Mouse (Mus musculus) embryonic facial prominence, embryonic 14.5 days (tissue): Measurements from ENCODE around the gene Gm11127. TPM values are rescaled to one million over a fixed set of nuclear protein-coding genes. Genes with fewer than 3 reads are reported as not detected.
A peak's percentile ranks its signal among the peaks of the same experiment; 100 is the strongest.
"Not testable (repeated sequence)": the region's sequence is repeated elsewhere in the genome, so short reads cannot be mapped to it uniquely, and the experiment has no call there.

ENCODE experiments used
- ATAC-seq: fragments of 200-750 bp; cut with Nextera tagmentation; 2 replicates; pipeline ENCODE4 v1.8.0; 2017; ENCODE audit warnings: low read depth, moderate number of reproducible peaks, moderate TSS enrichment
- DNase-seq: peaks from one replicate; pipeline ENCODE4 v3.0.0-alpha.2; 2015; ENCODE audit warnings: low spot score
- H3K27ac ChIP-seq: fragments of 300-500 bp; sonication (generic); replicated peaks from 2 replicates; pipeline ENCODE4 v1.5.1; 2014; ENCODE audit warnings: low read depth, mild to moderate bottlenecking, low read length, moderate library complexity
- H3K27me3 ChIP-seq: fragments of 300-500 bp; sonication (generic); replicated peaks from 2 replicates; pipeline ENCODE4 v1.6.1; 2014; ENCODE audit warnings: low read length; ENCODE audit not compliant: control insufficient read depth, insufficient read depth
- H3K36me3 ChIP-seq: fragments of 300-500 bp; sonication (generic); 2 replicates; pipeline ENCODE4 v1.6.1; 2014; ENCODE audit warnings: low read length, mixed read lengths; ENCODE audit not compliant: control insufficient read depth, insufficient read depth
- H3K4me1 ChIP-seq: fragments of 300-500 bp; sonication (generic); 2 replicates; pipeline ENCODE4 v1.6.1; 2014; ENCODE audit warnings: antibody characterized with exemption, low read length; ENCODE audit not compliant: control insufficient read depth, insufficient read depth
- H3K4me2 ChIP-seq: fragments of 300-500 bp; sonication (generic); 2 replicates; pipeline ENCODE4 v1.6.1; 2014; ENCODE audit warnings: low read depth, mild to moderate bottlenecking, low read length, moderate library complexity, mixed read lengths
- H3K4me3 ChIP-seq: fragments of 300-500 bp; sonication (generic); 2 replicates; pipeline ENCODE4 v1.5.1; 2014; ENCODE audit warnings: low read depth, mild to moderate bottlenecking, low read length
- H3K9ac ChIP-seq: fragments of 300-500 bp; sonication (generic); 2 replicates; pipeline ENCODE4 v1.6.1; 2014; ENCODE audit warnings: low read depth, mild to moderate bottlenecking, low read length, moderate library complexity, mixed read lengths
- H3K9me3 ChIP-seq: fragments of 300-500 bp; sonication (generic); 2 replicates; pipeline ENCODE4 v1.6.1; 2016; ENCODE audit warnings: low read length; ENCODE audit not compliant: control insufficient read depth
- WGBS: fragments of 180-500 bp; shearing (Covaris S2); extraction: QIAGEN DNeasy Blood & Tissue Kit; methylation state at CpG from one replicate; pipeline ENCODE4 v1.1.7; 2014; 5-methylcytosine and 5-hydroxymethylcytosine counted together
- polyA plus RNA-seq: library from polyadenylated mRNA; unstranded; fragments of >200 nt; fragmentation: Nextera tagmentation; extraction: Ambion mirVana; gene quantifications from 2 replicates; pipeline ENCODE4 v1.2.1, GENCODE M21; 2014

The Gm11127 gene
- polyA plus RNA-seq, 1 experiment from 2014 or later = not detected

DNA sequence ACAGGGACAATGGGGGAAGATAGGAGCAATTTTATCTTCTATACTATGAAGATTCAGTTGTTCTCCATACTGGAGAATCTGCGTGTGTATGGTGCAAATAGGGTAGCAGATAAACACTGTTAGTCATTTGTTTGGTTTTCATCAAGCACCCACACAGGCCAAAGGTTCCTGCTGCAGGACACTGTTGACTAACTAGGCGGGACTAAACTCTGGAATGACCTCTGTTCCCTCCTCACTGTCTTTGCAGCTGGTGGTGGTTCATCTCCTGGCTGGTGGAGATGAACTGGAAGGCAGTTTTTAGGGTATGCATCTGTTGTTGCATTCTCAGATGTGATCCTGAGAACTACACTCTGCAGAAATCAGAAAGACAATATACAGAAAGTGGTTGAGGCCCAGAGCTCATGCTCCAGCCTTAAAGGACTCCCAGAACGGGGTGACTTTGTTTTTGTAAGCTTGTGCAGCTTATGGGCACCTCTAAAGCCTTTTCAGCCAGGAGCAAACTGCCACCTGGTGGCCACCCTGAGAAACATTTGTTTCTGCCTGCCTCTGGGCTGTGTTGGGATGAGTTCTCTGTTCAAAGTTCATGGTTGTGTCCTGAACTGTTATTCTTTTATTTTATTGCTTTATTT is 23.0 kb downstream of the Gm11127 start:
- H3K9ac ChIP-seq, H3K36me3 ChIP-seq, DNase-seq, H3K4me3 ChIP-seq, ATAC-seq, H3K4me2 ChIP-seq, H3K27me3 ChIP-seq, H3K4me1 ChIP-seq, H3K27ac ChIP-seq, H3K9me3 ChIP-seq: not testable (repeated sequence)
- 36% methylated on average over 3 of the region's 3 CpGs for WGBS

DNA sequence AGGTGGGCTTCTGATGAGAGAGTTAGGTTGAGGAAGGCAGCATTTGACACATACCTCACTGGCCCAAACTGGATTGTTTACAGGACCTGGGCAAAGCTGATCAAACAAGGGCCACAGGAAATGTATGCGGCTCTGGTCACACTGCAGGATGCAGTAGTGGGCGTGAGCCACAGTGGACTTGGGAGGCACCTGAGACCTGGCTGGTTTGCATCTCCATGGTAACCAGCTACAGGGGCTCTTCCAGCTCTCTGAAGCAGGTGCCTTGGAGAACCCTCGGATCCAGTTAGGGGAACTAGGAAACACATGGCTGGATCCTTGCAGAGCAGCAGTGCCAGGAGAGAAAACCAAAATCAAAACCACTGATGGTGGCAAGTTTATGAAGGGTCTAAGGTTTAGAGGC is 23.6 kb downstream of the Gm11127 start:
- not testable (repeated sequence) for H3K9me3 ChIP-seq, H3K27me3 ChIP-seq

DNA sequence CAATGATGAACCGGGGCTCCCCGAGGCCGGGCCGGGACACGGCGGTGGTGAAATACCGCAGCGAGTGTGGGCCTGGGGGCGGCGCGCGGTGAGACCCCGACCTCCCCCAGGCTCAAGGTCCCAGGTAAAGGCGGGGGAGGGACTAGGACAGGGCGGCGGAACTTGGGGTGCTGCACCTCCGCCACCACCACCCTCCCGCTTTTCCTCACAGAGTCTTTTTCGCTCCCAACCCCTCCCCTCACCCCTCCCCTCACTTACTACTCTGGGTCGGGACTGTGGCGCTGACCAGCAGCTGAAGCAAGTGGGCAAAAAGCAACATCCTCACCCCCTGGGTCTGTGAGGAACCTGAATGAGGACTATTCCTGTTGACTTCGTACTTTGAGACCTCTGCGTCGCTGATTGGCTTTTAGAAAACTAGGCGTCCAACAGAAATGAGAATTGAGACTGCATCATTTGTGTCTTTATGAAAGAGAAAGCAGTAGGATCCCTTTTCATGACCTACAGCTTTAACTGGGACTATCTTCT is 25.8 kb downstream of the Gm11127 start, which contains the start of gene H2-T23:
TSS of gene H2-T23 (minus strand) at position 505 of the 525 bp plus-strand sequence.
- H3K4me1 ChIP-seq, H3K27me3 ChIP-seq, H3K9me3 ChIP-seq, H3K27ac ChIP-seq, H3K36me3 ChIP-seq: not testable (repeated sequence)
- ATAC-seq (peak; percentile 60; the same call in 1 of the 2 replicates), DNase-seq (peak; percentile 74)
- Histone ChIP-seq H3K4me3 (peak within 1 kb of the TSS; percentile 49), H3K9ac (peak within 1 kb of the TSS; percentile 65), H3K4me2 (peak within 1 kb of the TSS; percentile 77)
- 3% methylated on average over 22 of the region's 25 CpGs for WGBS

More for the DNA sequence above, 23.6 kb downstream of the Gm11127 start:
- H3K4me2 ChIP-seq, H3K27ac ChIP-seq, H3K36me3 ChIP-seq, ATAC-seq, DNase-seq, H3K4me3 ChIP-seq, H3K9ac ChIP-seq, H3K4me1 ChIP-seq: not testable (repeated sequence)
- WGBS = 59% methylated on average over 3 of the region's 3 CpGs

DNA sequence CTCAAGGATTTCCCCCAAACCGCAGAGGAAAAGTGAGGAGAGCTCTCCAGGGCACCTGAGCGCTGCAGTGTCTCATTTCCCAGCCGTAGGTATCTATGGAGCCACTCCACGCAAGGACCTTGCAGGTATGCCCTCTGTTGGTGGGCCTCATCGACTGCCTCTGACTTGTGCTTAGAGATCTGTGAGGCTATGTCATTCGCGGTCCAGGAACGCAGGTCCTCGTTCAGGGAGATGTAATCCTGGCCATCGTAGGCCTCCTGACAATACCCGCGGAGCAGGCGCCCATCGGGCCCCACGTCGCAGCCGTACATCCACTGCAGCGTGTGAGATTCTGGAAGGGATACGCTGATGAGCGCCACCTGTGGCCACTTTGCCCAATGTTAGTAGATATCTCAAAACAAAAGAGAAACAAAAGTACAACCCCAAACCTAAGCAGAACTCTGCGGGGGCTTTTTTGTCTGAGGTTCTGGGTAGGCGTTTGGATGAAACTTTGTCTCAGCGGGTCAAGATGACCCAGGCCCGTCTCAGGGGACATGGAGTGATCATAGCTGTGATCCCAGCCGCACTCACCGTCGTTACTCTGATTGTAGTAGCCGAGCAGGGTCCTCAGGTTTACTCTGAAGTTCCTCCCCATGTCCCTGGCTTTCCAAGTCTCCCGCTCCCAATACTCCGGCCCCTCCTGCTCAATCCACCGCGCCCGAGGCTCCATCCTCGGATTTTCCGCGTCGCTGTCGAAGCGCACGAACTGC is 26.4 kb downstream of the Gm11127 start:
- WGBS = 1% methylated on average over 34 of the region's 40 CpGs
- not testable (repeated sequence) for DNase-seq, H3K9me3 ChIP-seq, H3K4me1 ChIP-seq, H3K36me3 ChIP-seq, H3K27ac ChIP-seq, H3K27me3 ChIP-seq
- Histone ChIP-seq H3K4me3 (peak overlapping the region; percentile 49), H3K4me2 (peak overlapping the region; percentile 77), H3K9ac (peak overlapping the region; percentile 65)
- peak; percentile 78 for ATAC-seq

DNA sequence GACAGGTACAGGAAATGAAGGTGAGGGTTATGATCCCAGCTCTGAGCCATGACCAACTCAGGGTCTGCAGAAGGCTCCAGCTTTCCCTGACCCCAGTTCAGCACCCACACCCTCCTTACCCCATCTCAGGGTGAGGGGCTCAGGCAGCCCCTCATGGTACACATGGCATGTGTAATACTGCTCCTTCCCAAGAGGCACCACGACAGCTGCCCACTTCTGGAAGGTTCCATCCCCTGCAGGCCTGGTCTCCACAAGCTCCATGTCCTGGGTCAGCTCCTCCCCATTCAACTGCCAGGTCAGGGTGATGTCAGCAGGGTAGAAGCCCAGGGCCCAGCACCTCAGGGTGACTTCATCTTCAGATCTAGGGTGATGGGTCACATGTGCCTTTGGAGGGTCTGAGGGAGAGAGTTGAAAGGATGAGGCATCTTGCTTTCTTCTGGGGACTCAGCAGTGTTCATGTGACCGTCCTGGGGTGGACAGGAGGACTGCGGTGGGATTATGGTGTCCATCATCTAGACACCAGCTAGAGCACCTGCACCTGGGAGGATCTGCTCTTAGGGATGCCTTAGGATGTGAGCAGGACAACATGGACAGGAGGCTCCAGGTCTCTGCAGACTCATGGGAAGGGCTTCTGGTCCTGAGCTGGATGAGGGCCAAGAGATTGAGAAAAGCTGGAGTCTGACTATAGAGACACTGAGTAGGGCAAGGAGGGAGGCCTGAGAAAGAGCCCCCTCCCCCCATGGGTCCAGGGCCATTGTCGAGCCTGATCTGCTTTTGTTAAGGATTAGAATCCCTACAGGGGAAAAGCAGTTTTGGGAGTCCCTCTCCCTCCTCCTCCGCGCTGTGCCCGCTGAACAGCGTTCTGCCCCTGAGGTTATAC is 27.2 kb downstream of the Gm11127 start:
- ATAC-seq, H3K27ac ChIP-seq, H3K4me1 ChIP-seq, DNase-seq, H3K9me3 ChIP-seq, H3K27me3 ChIP-seq, H3K36me3 ChIP-seq: not testable (repeated sequence)
- Histone ChIP-seq H3K4me2 (peak overlapping the region; percentile 77), H3K4me3 (peak overlapping the region; percentile 49), H3K9ac (peak overlapping the region; percentile 34; the same call in 1 of the 2 replicates)
- WGBS = 36% methylated on average over 6 of the region's 8 CpGs

DNA sequence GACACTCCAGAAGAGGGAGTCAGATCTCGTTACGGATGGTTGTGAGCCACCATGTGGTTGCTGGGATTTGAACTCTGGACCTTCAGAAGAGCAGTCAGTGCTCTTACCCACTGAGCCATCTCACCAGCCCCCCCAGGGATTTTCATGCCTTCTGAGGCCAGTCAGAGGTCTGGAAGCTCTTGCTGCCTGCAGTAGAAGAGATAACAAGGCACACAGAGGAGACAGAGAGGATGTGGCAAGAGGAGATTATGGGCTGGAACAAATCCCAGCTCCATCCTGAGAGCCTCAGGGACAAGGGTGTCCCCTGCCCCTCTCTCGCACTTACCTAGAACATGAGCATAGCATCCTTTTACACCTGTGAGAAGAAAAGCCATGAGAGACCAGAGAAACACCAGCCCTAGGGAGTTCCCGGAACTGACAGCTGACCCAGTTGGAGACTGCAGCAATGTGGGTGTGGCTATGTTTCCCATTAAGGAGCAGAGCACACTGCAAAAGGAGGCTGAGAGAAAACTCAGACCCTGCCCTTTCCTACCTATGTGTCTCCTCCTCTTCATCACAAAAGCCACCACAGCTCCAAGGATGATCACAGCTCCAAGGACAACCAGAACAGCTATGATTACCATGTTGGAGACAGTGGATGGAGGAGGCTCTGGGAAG is 28.0 kb downstream of the Gm11127 start:
- H3K4me1 ChIP-seq, H3K9ac ChIP-seq, H3K9me3 ChIP-seq, H3K27ac ChIP-seq, ATAC-seq, H3K4me2 ChIP-seq, H3K27me3 ChIP-seq, H3K4me3 ChIP-seq, DNase-seq, H3K36me3 ChIP-seq: not testable (repeated sequence)
- WGBS = 70% methylated on average over 2 of the region's 4 CpGs

DNA sequence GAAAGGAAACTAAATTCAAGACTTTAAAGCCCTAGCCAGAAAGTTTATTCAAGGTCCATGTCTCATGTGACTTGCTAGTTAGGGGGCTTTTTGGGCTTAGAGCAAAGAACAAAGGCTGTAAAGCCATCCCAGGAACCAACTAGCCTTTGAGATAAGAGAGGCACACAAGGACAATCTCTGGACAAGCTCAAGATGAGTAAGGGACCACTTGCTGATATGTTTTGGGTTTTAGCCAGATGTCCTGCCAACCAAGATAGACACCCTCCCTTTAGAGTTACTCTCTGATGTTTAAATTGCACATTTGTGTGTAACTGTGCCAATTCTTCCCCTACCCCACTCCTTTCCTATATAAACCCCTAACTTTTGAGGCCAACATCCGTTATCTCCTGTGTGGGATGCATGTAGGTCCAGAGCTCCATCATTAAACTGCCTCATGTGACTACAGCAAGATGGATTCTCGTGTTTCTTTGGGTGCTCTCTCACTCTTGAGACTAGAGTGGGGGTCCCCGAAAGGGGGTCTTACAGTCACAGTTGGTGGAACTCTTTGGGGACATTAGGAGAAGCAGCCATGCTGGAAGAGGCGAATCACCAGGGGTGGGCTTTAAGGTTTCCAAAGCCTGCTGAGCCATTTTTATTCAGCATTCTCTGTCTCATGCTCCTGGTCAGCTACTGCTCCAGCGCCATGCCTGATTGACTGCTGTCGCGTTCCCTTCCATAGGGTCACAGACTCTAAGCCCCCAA is 29.1 kb downstream of the Gm11127 start:
- WGBS = 81% methylated on average over 7 of the region's 7 CpGs

More for the DNA sequence above, 29.1 kb downstream of the Gm11127 start:
- H3K4me1 ChIP-seq = no peaks in the 10 kb centered on the region
- no peak overlapping the region for H3K4me2 ChIP-seq
- H3K27ac ChIP-seq = no peak overlapping the region
- H3K9me3 ChIP-seq = no peaks in the 10 kb centered on the region
- no peak overlapping the region for H3K4me3 ChIP-seq
- no peak overlapping the region for H3K9ac ChIP-seq
- H3K27me3 ChIP-seq = no peaks in the 10 kb centered on the region
- ATAC-seq (no peak), DNase-seq (no peak)
- H3K36me3 ChIP-seq = no peaks in the 10 kb centered on the region
